Mouse (Mus musculus) E14TG2a.4 (cell line): ENCODE measurements around the gene Gm9745.
"Not testable (repeated sequence)": the region's sequence is repeated elsewhere in the genome, so short reads cannot be mapped to it uniquely, and the experiment has no call there.

Source experiments
- CTCF ChIP-seq: conservative IDR thresholded peaks from 2 replicates; pipeline ENCODE4 v1.5.1; 2014; ENCODE audit warnings: low read length
- POU5F1 ChIP-seq: IDR thresholded peaks from 2 replicates; pipeline ENCODE4 v1.6.1; 2014; ENCODE audit warnings: low read length, borderline replicate concordance

- TF ChIP-seq CTCF, POU5F1: not testable (repeated sequence)
Measured at GRCm38 (mm10) chr13:8959058-8959457, 11.0 kb upstream of the Gm9745 start.
